Mouse (Mus musculus) ES-E14 (cell line): ENCODE measurements around the gene Cdh13. TPM values are rescaled to one million over a fixed set of nuclear protein-coding genes. Genes with fewer than 3 reads are reported as not detected.

Source experiments
- DNase-seq: peaks from one replicate; pipeline ENCODE4 v3.0.0-alpha.2; 2013; ENCODE audit warnings: low read depth, low spot score
- H3K27ac ChIP-seq: 2 replicates; pipeline ENCODE4 v1.5.1; 2012; ENCODE audit warnings: low read depth, mild to moderate bottlenecking, low read length, moderate library complexity, mixed read lengths; ENCODE audit not compliant: poor library complexity, insufficient read depth, severe bottlenecking
- H3K36me3 ChIP-seq: 2 replicates; pipeline ENCODE4 v1.6.1; 2012; ENCODE audit warnings: mild to moderate bottlenecking, low read length, moderate library complexity, mixed read lengths; ENCODE audit not compliant: control insufficient read depth, poor library complexity, insufficient read depth, severe bottlenecking
- H3K4me1 ChIP-seq, 2 experiments: fragments of 150-350 bp in 1 of 2; sonication (generic) in 1 of 2; 2 replicates each; pipeline ENCODE4 v1.6.1; 2012; ENCODE audit warnings: low read length in 2 of 2, mild to moderate bottlenecking in 1 of 2, mixed read lengths in 1 of 2; ENCODE audit not compliant: control insufficient read depth in 2 of 2, insufficient read depth in 2 of 2, poor library complexity in 1 of 2
- H3K4me3 ChIP-seq, 2 experiments: fragments of 150-350 bp in 1 of 2; sonication (generic) in 1 of 2; 2 replicates each; pipeline ENCODE4 v1.5.1; 2012; ENCODE audit warnings: low read length in 2 of 2, low read depth in 1 of 2, mild to moderate bottlenecking in 1 of 2, mixed read lengths in 1 of 2; ENCODE audit not compliant: insufficient read depth in 1 of 2, poor library complexity in 1 of 2, severe bottlenecking in 1 of 2
- H3K9ac ChIP-seq: 2 replicates; pipeline ENCODE4 v1.6.1; 2012; ENCODE audit warnings: low read depth, mild to moderate bottlenecking, low read length, mixed read lengths; ENCODE audit not compliant: poor library complexity, insufficient read depth, severe bottlenecking
- H3K9me3 ChIP-seq: fragments of 150-350 bp; sonication (generic); 2 replicates; pipeline ENCODE4 v1.6.1; 2012; ENCODE audit warnings: low read depth, mild to moderate bottlenecking, low read length; ENCODE audit not compliant: control insufficient read depth, insufficient read depth
- CHD2 ChIP-seq: IDR thresholded peaks from 2 replicates; pipeline ENCODE4 v1.6.1; 2014; ENCODE audit warnings: mild to moderate bottlenecking, low read depth, low read length, inconsistent platforms
- HCFC1 ChIP-seq: IDR thresholded peaks from 2 replicates; pipeline ENCODE4 v1.6.1; 2012; ENCODE audit warnings: low read length, inconsistent platforms, borderline replicate concordance; ENCODE audit not compliant: insufficient read depth
- MAFK ChIP-seq: IDR thresholded peaks from 2 replicates; pipeline ENCODE4 v1.6.1; 2014; ENCODE audit warnings: mild to moderate bottlenecking, low read depth, low read length, inconsistent platforms; ENCODE audit not compliant: insufficient read depth
- ZC3H11A ChIP-seq: IDR thresholded peaks from 2 replicates; pipeline ENCODE4 v1.6.1; 2012; ENCODE audit warnings: low read depth, mild to moderate bottlenecking, inconsistent platforms, low read length, borderline replicate concordance
- ZNF384 ChIP-seq: IDR thresholded peaks from 2 replicates; pipeline ENCODE4 v1.6.1; 2012; ENCODE audit warnings: low read depth, low read length, inconsistent platforms
- in situ Hi-C, 2 experiments: fragments of 600-800 bp; cut with MboI; formaldehyde crosslinking; loops; one replicate each; pipeline ENCODE4 v1.15.1; 2025; ENCODE audit warnings: low sequenced_read_pairs in 2 of 2, inconsistent platforms in 1 of 2; ENCODE audit not compliant: unreplicated experiment in 2 of 2
- total RNA-seq: library from RNA; depleted of rRNA; stranded (reverse); fragments of 300-350 nt; gene quantifications from 2 replicates; pipeline ENCODE4 v1.2.3, GENCODE M21; 2012

Gene Cdh13
- total RNA-seq, 1 experiment, result 1.3 TPM

DNA sequence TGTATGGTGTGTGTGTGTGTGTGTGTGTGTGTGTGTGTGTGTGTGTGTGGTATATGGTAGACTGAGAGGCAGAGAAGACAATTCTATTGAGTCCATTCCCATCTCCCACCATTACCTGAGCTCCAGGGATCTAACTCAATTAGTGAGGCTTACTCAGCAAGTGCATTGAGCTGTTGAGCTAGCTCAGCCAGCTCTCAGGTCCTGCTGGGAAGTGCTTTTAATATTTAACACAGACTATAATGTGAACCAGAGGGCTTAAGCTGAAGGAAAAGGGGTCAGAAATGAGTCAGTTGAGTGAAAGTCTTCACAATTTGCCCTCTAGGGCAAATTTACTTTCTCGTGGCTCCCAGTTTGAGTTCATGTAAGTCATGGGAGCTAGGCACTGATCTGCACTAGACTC is 297.7 kb downstream of the Cdh13 start:
- no peaks in the 10 kb centered on the region for H3K9me3 ChIP-seq
- H3K27ac ChIP-seq, result no peak overlapping the region
- H3K9ac ChIP-seq, result no peak overlapping the region
- no peak for TF ChIP-seq ZC3H11A
- no peak overlapping the region for H3K4me3 ChIP-seq
- H3K4me1 ChIP-seq, result no peaks in the 10 kb centered on the region
- no peaks in the 10 kb centered on the region for H3K36me3 ChIP-seq
- in situ Hi-C loops, result no loop called here
- no peak for DNase-seq

- Histone ChIP-seq H3K4me3 (no peak overlapping the region), H3K4me1 (no peaks in the 10 kb centered on the region), H3K36me3 (no peaks in the 10 kb centered on the region), H3K9me3 (no peaks in the 10 kb centered on the region), H3K9ac (no peak overlapping the region), H3K27ac (no peak overlapping the region)
- in situ Hi-C loops, result no loop called here
- DNase-seq, result peak; percentile 24
- TF ChIP-seq ZNF384 (no peak), ZC3H11A (peak; percentile 83; the same call in 1 of the 2 replicates)
Measured at GRCm38 (mm10) chr8:118582185-118582584, 298.7 kb downstream of the Cdh13 start.

DNA sequence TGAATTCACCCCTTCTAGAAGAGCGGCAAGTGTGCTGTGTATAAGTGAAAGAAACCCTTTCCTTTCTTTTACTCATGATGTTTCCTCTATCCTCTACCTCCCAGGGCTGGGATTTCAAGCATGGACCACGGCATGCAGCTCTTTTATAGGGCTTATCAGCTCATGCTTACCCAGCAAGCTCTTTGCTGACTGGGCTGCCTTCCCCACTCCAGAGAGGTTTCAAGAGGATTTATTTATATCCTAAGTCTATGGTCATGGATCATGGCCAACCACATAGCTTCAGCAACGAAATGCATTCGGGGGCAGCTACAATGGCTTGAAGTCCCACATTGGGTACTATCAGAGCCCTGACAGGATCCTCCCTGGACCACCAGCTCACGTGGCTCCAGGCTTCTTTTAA is 304.4 kb downstream of the Cdh13 start:
- no peak overlapping the region for H3K9ac ChIP-seq
- no peaks in the 10 kb centered on the region for H3K9me3 ChIP-seq
- TF ChIP-seq HCFC1 (no peak), ZNF384 (no peak), CHD2 (no peak), ZC3H11A (no peak), MAFK (no peak)
- H3K4me3 ChIP-seq, result no peak overlapping the region
- in situ Hi-C loops, result no loop called here
- H3K36me3 ChIP-seq, result no peaks in the 10 kb centered on the region
- H3K4me1 ChIP-seq, result no peaks in the 10 kb centered on the region
- no peak for DNase-seq
- H3K27ac ChIP-seq, result no peak overlapping the region

GRCm38 (mm10) chr8:118596816-118597215 is 313.3 kb downstream of the Cdh13 start:
- H3K4me3 ChIP-seq, result no peak overlapping the region
- no peaks in the 10 kb centered on the region for H3K4me1 ChIP-seq
- no peak overlapping the region for H3K9ac ChIP-seq
- no peak for DNase-seq
- in situ Hi-C loops, result no loop called here
- H3K36me3 ChIP-seq, result no peaks in the 10 kb centered on the region
- TF ChIP-seq MAFK (no peak), ZC3H11A (no peak), ZNF384 (no peak), HCFC1 (no peak), CHD2 (no peak)
- H3K27ac ChIP-seq, result no peak overlapping the region
- H3K9me3 ChIP-seq, result peaks cover 1% of the 10 kb centered on the region; the same call in 1 of the 2 replicates

DNA sequence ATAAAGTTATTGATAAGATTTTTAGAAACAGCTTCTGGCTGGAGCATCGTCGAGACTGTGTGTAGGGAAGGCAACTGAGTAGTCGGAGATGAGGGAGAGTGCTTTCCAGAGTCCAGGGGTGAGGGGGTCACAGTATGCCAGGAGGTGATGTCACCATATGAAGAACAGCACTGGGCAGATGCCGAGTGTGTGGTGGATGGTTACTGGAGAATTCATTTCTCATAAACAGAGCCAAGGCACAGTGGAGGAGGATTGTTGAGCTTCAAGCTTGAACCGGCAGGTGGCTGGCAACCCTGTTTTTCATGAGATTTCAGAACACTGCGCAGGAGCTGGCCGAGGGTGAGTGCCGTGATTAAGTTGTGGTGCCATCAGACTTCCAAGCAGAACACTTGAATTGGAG is 317.8 kb downstream of the Cdh13 start:
- peaks cover 1% of the 10 kb centered on the region; the same call in 1 of the 2 replicates for H3K9me3 ChIP-seq
- DNase-seq, result no peak
- H3K9ac ChIP-seq, result no peak overlapping the region
- TF ChIP-seq HCFC1 (no peak), ZNF384 (no peak), CHD2 (no peak), MAFK (no peak), ZC3H11A (no peak)
- in situ Hi-C loops, result no loop called here
- no peaks in the 10 kb centered on the region for H3K36me3 ChIP-seq
- no peak overlapping the region for H3K4me3 ChIP-seq
- H3K4me1 ChIP-seq, result no peaks in the 10 kb centered on the region
- no peak overlapping the region for H3K27ac ChIP-seq
